Mouse (Mus musculus) liver, embryonic 16.5 days (tissue): ENCODE data around the gene Lsm2. TPM values are rescaled to one million over a fixed set of nuclear protein-coding genes. Genes with fewer than 3 reads are reported as not detected.
"Not testable (repeated sequence)": the region's sequence is repeated elsewhere in the genome, so short reads cannot be mapped to it uniquely, and the experiment has no call there.

Experiments
- ATAC-seq: fragments of 200-750 bp; cut with Nextera tagmentation; 2 replicates; pipeline ENCODE4 v1.8.0; 2017; ENCODE audit warnings: low read depth, mild to moderate bottlenecking, moderate number of reproducible peaks, moderate library complexity
- H3K27ac ChIP-seq: fragments of 300-500 bp; sonication (generic); 2 replicates; pipeline ENCODE4 v1.5.1; 2014; ENCODE audit warnings: mild to moderate bottlenecking, low read length
- H3K27me3 ChIP-seq: fragments of 300-500 bp; sonication (generic); 2 replicates; pipeline ENCODE4 v1.6.1; 2014; ENCODE audit warnings: low read depth, low read length, mixed read lengths; ENCODE audit not compliant: control insufficient read depth, insufficient read depth
- H3K36me3 ChIP-seq: fragments of 300-500 bp; sonication (generic); 2 replicates; pipeline ENCODE4 v1.6.1; 2014; ENCODE audit warnings: mild to moderate bottlenecking; ENCODE audit not compliant: control insufficient read depth, insufficient read depth
- H3K4me1 ChIP-seq: fragments of 300-500 bp; sonication (generic); 2 replicates; pipeline ENCODE4 v1.6.1; 2014; ENCODE audit warnings: low read depth, low read length, mixed read lengths; ENCODE audit not compliant: control insufficient read depth
- H3K4me2 ChIP-seq: fragments of 300-500 bp; sonication (generic); 2 replicates; pipeline ENCODE4 v1.6.1; 2014; ENCODE audit warnings: low read depth, low read length, mixed read lengths
- H3K4me3 ChIP-seq: fragments of 300-500 bp; sonication (generic); 2 replicates; pipeline ENCODE4 v1.5.1; 2014; ENCODE audit warnings: low read depth, mild to moderate bottlenecking, low read length
- H3K9ac ChIP-seq: fragments of 300-500 bp; sonication (generic); 2 replicates; pipeline ENCODE4 v1.6.1; 2014; ENCODE audit warnings: low read depth, low read length
- H3K9me3 ChIP-seq: fragments of 300-500 bp; sonication (generic); replicated peaks from 2 replicates; pipeline ENCODE4 v1.6.1; 2016; ENCODE audit warnings: low read length; ENCODE audit not compliant: control insufficient read depth
- WGBS: fragments of 180-500 bp; shearing (Covaris S2); extraction: QIAGEN DNeasy Blood & Tissue Kit; methylation state at CpG from one replicate; pipeline ENCODE4 v1.1.7; 2014; ENCODE audit not compliant: insufficient replicate concordance; 5-methylcytosine and 5-hydroxymethylcytosine counted together
- polyA plus RNA-seq: library from polyadenylated mRNA; unstranded; fragments of >200 nt; fragmentation: Nextera tagmentation; extraction: Ambion mirVana; gene quantifications from 2 replicates; pipeline ENCODE4 v1.2.1, GENCODE M21; 2015

The Lsm2 gene
- polyA plus RNA-seq, 1 experiment from 2014 or later = 97.6 TPM

DNA sequence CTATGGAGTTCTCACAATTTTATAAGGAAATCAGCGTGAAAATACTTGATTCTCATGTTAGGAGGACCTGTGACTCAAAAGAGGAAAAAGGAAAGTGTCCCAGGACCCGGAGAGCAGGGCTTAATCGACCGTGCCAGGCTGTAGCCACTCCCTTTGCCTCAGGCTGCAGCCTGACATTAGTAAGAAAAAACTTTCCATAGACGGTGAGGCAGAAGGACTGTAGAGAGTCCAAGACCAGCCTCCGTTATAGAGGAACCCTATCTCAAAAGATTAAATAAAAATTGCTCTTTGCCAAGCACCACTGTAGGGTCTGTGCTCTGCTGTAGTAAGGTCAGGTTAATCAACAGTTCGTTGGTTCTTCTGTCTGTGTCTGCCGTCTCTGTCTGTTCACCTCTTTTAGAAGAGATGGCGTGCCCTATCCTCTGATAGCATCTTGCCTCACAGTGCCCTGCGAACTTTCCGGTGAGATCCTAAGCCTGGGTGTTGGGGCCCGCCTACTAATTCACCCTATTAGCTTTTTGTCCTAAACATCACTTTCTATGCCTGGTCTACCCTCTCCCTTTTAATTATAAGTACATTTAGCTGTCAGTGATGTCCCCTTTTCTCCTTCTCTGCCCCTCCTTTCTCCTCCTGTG is 21.7 kb upstream of the Lsm2 start:
- 3% methylated on average over 12 of the region's 12 CpGs for WGBS
- H3K4me2 ChIP-seq = peak overlapping the region; percentile 89
- peak overlapping the region; percentile 64 for H3K4me3 ChIP-seq
- no peaks in the 10 kb centered on the region for H3K9me3 ChIP-seq
- peaks cover 12% of the 10 kb centered on the region for H3K4me1 ChIP-seq
- H3K27me3 ChIP-seq = peaks cover 18% of the 10 kb centered on the region
- H3K27ac ChIP-seq = peak overlapping the region; percentile 83
- ATAC-seq = no peak
- H3K36me3 ChIP-seq = no peaks in the 10 kb centered on the region
- peak overlapping the region; percentile 67 for H3K9ac ChIP-seq

DNA sequence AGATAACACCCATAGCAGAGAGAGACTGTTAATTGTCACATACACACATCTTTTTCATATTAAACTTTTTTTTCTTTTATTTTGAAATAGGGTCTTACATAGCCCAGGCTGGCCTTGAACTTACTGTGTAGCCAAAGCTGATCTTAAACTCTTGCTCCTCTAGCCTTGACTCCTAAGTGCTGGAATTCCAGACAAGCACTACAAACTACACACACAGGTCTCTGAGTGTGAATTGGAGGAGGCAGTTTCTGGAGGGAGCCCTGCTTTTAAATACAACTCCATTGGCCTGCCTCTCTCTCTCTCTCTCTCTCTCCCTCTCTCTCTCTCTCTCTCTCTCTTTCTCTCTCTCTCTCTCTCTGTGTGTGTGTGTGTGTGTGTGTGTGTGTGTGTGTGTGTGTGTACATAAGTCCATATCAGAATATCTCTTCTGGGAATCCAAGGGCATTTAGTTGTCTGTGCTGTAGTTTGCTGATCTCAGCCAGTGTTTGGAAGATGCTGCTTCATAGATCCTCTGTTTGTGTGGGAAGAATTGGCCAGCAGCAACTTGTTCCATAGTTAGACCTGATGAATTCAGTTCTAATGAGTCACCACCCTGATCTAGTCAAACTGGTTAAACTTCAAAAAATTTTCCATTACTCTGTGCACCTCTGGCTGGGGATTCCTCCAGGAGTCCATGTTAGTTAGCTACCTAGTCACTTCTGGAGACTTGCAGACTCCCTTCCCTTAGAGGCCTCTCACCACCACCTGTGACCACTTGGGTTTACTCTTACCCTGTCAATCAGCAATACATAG is 20.8 kb upstream of the Lsm2 start:
- ATAC-seq = no peak
- H3K27ac ChIP-seq = no peak overlapping the region
- H3K9ac ChIP-seq = no peak overlapping the region
- H3K27me3 ChIP-seq = peaks cover 18% of the 10 kb centered on the region
- no peak overlapping the region for H3K4me3 ChIP-seq
- peaks cover 12% of the 10 kb centered on the region for H3K4me1 ChIP-seq
- H3K36me3 ChIP-seq = no peaks in the 10 kb centered on the region
- no peak overlapping the region for H3K4me2 ChIP-seq
- H3K9me3 ChIP-seq = no peaks in the 10 kb centered on the region

DNA sequence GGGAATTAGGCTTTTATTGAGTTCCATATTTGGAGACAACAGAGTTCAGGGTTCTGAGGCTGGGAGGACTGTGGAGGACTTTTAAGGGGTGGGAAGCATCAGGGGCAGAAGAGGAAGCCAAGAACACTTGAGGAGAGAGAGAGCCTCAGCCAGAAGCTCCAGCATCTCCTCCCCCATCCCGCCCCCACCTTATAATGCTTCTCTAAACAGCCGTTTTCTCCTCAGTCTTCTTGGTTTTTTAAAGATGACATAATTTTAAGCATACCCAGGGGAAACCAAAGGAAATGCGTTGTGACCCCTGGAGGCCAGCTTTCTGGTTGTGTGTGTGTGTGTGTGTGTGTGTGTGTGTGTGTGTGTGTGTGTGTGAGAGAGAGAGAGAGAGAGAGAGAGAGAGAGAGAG is 19.5 kb upstream of the Lsm2 start:
- H3K27ac ChIP-seq = no peak overlapping the region
- no peaks in the 10 kb centered on the region for H3K36me3 ChIP-seq
- peaks cover 15% of the 10 kb centered on the region for H3K27me3 ChIP-seq
- H3K9me3 ChIP-seq = no peaks in the 10 kb centered on the region
- WGBS = 18% methylated on average over 3 of the region's 3 CpGs
- peaks cover 12% of the 10 kb centered on the region for H3K4me1 ChIP-seq
- no peak for ATAC-seq
- no peak overlapping the region for H3K4me3 ChIP-seq
- no peak overlapping the region for H3K4me2 ChIP-seq
- H3K9ac ChIP-seq = no peak overlapping the region

DNA sequence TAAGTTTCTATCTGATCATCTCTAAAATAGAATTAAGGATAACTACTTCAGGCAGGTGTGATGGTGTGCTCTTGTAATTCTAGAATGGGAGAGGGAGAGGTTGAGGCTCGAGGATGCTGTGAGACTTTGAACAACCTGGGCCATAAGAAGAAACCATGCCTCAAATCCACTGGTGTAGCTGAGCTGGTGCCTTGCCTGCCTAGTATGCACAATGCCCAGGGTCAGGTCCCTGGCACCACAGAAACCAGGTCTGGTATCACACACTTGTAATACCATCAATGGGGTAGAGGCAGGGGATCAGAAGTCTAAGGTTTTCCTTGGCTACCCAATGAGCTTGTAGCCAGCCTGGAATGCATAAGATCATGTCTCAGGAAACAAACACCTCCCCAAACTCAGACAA is 18.8 kb upstream of the Lsm2 start:
- WGBS = 21% methylated on average over 1 of the region's 1 CpGs
- Histone ChIP-seq H3K4me1 (peaks cover 12% of the 10 kb centered on the region), H3K4me2 (no peak overlapping the region), H3K27me3 (peaks cover 16% of the 10 kb centered on the region), H3K9ac (no peak overlapping the region), H3K36me3 (no peaks in the 10 kb centered on the region), H3K4me3 (no peak overlapping the region), H3K9me3 (no peaks in the 10 kb centered on the region), H3K27ac (no peak overlapping the region)
- ATAC-seq = no peak

DNA sequence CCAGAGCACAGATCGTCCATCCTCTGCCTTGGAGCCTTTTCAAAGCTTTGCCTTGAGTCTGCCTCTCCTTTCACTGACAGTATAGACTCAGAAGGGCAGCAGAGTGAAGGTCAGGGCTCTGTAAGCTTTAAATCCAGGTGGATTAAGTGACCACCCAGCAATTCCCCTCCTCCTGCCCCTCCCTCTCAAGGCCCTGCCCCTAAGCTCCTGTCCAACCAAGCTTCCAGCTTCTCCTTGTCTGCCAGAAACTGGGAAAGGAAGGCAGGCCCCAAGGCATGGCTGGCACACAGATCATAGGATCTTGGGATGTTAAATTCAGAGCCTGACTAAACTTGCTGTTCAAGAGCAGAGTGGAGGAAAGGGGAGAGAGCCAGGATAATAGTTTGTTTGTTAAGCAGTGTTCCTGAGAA is 17.0 kb upstream of the Lsm2 start:
- Histone ChIP-seq H3K9me3 (no peaks in the 10 kb centered on the region), H3K4me2 (no peak overlapping the region), H3K4me1 (peaks cover 8% of the 10 kb centered on the region), H3K4me3 (no peak overlapping the region), H3K36me3 (no peaks in the 10 kb centered on the region), H3K27ac (no peak overlapping the region), H3K27me3 (peaks cover 31% of the 10 kb centered on the region), H3K9ac (no peak overlapping the region)
- 50% methylated on average over 1 of the region's 1 CpGs for WGBS
- no peak for ATAC-seq

DNA sequence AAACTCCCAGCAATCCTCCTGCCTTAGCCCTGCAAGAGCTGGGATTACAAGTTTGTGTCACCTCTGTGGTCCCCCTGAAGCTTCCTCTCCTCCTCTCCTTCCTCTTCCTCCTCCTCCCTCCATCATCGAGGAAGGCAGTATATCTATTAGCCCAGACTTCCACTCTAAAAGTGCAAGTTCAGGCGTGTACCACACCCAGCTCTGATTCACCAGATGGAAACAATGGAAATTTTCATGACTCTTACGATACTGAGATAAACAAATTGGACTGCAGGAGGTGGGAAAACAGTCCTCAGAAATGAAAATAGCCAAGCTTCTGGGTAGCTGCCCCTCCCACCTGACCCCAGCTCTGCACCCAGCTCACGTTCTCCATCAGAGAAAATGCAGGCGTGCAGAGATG is 16.0 kb upstream of the Lsm2 start:
- Histone ChIP-seq H3K4me3 (no peak overlapping the region), H3K27me3 (peaks cover 33% of the 10 kb centered on the region), H3K4me2 (no peak overlapping the region), H3K9me3 (no peaks in the 10 kb centered on the region), H3K4me1 (no peaks in the 10 kb centered on the region), H3K36me3 (no peaks in the 10 kb centered on the region), H3K27ac (no peak overlapping the region), H3K9ac (no peak overlapping the region)
- no peak for ATAC-seq
- WGBS = 44% methylated on average over 5 of the region's 5 CpGs

DNA sequence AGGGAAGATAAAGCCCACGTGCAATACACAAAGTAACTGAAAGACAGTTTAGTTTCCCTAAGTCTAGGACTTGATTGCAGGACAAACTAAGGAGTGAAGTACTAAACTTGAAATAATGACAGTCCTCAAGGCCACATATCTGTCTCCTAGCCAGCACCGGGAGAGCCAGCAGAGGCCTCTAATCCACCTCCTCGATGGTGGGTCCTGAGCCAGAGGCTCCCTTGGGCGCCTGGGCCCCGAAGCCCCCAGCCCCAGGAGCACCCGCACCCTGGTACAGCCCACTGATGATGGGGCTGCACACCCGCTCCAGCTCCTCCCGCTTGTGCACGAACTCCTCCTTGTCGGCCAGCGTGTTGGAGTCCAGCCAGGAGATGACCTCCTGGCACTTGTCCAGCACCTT is 11.8 kb upstream of the Lsm2 start, which contains the start of gene Gm20481:
Gene Gm20481, plus strand, starts transcription at position 91 of the 400 bp plus-strand sequence.
- H3K27me3 ChIP-seq = peaks cover 51% of the 10 kb centered on the region
- WGBS = 58% methylated on average over 6 of the region's 11 CpGs
- not testable (repeated sequence) for H3K4me3 ChIP-seq, H3K27ac ChIP-seq, ATAC-seq, H3K9me3 ChIP-seq, H3K4me2 ChIP-seq, H3K4me1 ChIP-seq, H3K36me3 ChIP-seq, H3K9ac ChIP-seq

DNA sequence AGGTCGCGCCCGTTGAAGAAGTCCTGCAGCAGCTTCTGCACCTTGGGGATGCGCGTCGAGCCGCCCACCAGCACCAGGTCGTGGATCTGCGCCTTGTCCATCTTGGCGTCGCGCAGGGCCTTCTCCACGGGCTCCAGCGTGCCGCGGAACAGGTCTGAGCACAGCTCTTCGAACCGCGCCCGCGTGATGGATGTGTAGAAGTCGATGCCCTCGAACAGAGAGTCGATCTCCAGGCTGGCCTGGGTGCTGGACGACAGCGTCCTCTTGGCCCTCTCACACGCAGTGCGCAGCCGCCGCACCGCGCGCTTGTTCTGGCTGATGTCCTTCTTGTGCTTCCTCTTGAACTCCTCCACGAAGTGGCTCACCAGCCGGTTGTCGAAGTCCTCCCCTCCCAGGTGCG is 10.8 kb upstream of the Lsm2 start:
- 39% methylated on average over 19 of the region's 37 CpGs for WGBS
- H3K4me3 ChIP-seq, H3K9me3 ChIP-seq, H3K4me2 ChIP-seq, ATAC-seq, H3K4me1 ChIP-seq, H3K36me3 ChIP-seq, H3K9ac ChIP-seq, H3K27ac ChIP-seq: not testable (repeated sequence)
- peaks cover 51% of the 10 kb centered on the region for H3K27me3 ChIP-seq

DNA sequence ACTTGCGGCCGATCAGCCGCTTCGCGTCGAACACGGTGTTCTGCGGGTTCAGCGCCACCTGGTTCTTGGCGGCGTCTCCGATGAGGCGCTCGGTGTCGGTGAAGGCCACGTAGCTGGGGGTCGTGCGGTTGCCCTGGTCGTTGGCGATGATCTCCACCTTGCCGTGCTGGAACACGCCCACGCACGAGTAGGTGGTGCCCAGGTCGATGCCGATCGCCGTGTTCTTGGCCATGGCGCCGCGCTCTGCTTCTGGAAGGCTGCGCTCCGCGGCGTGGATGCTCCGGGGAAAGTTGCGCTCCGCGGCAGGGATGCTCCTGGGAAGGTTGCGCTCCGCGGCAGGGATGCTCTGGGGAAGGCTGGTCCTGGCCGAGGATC is 10.0 kb upstream of the Lsm2 start:
- ATAC-seq = peak; percentile 10
- 4% methylated on average over 18 of the region's 43 CpGs for WGBS
- not testable (repeated sequence) for H3K9me3 ChIP-seq, H3K27ac ChIP-seq, H3K9ac ChIP-seq, H3K36me3 ChIP-seq, H3K4me1 ChIP-seq
- Histone ChIP-seq H3K27me3 (peaks cover 51% of the 10 kb centered on the region), H3K4me2 (peak overlapping the region; percentile 63), H3K4me3 (peak overlapping the region; percentile 36; the same call in 1 of the 2 replicates)
